Mouse (Mus musculus): ENCODE results near the gene St3gal6.

GRCm38 (mm10) chr16:58479898-58480448, 44.1 kb downstream of the St3gal6 start:
- TF ChIP-seq CTCF (IDR thresholded peaks at IDR 0.05; ENCODE audit: control insufficient read depth, insufficient read depth, low read length) (no peak), POLR2A (IDR thresholded peaks at IDR 0.05; ENCODE audit: borderline replicate concordance, control insufficient read depth, low read depth, low read length) (no peak)

All from bone marrow, adult 2 months (tissue).